Mouse (Mus musculus): ENCODE measurements around the gene Cdkn3.

DNA sequence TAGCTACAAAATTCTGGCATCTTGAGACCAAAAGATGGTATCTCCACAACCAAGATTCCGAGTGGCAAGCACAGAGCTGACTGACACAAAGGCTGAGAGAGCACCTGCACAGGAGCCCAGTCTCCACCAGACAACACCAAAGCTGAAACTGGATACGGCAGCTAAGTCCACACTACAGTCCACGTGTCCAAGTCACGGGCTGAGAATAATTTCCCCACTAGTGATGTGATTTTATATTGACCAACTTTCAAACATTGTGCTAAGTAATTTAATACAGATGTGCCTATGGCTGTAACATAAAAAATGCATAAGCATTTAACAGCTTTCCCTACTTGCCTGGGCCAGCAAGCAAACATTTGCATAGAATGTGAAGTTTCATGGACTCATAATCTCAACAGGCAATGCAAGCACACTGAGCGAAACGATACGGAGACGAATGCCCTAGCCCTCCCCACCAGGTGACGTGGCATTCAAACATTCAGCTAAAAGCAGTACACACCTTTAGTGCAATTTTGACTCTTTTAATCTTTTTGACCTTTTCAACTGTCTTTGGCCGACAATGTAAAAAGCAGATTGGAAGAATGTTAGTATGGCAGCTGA is 23.1 kb downstream of the Cdkn3 start:
- TF ChIP-seq POLR2A (IDR thresholded peaks at IDR 0.05; ENCODE audit: control insufficient read depth, extremely low read depth, insufficient read depth, low read length, poor library complexity) (no peak), CTCF (IDR thresholded peaks at IDR 0.05; ENCODE audit: borderline replicate concordance, control insufficient read depth, extremely low read depth, insufficient read depth, low read length, poor library complexity) (no peak)

Data from thymus, adult 2 months (tissue).